Mouse (Mus musculus) limb, embryonic 15.5 days (tissue): ENCODE results near the gene B3galnt2. TPM values are rescaled to one million over a fixed set of nuclear protein-coding genes. Genes with fewer than 3 reads are reported as not detected.
"Not testable (repeated sequence)": the region's sequence is repeated elsewhere in the genome, so short reads cannot be mapped to it uniquely, and the experiment has no call there.

ENCODE experiments used
- ATAC-seq: fragments of 200-750 bp; cut with Nextera tagmentation; 2 replicates; pipeline ENCODE4 v1.8.0; 2017; ENCODE audit warnings: low read depth, moderate TSS enrichment; ENCODE audit not compliant: insufficient number of reproducible peaks, low FRiP score, low TSS enrichment
- H3K27ac ChIP-seq: fragments of 300-500 bp; sonication (generic); 2 replicates; pipeline ENCODE4 v1.5.1; 2015; ENCODE audit warnings: moderate library complexity, mild to moderate bottlenecking, inconsistent platforms
- H3K27me3 ChIP-seq: fragments of 300-500 bp; sonication (generic); 2 replicates; pipeline ENCODE4 v1.6.1; 2015; ENCODE audit warnings: inconsistent platforms
- H3K36me3 ChIP-seq: fragments of 300-500 bp; sonication (generic); 2 replicates; pipeline ENCODE4 v1.6.1; 2015; ENCODE audit warnings: inconsistent platforms
- H3K4me1 ChIP-seq: fragments of 300-500 bp; sonication (generic); 2 replicates; pipeline ENCODE4 v1.6.1; 2015; ENCODE audit warnings: inconsistent platforms
- H3K4me2 ChIP-seq: fragments of 300-500 bp; sonication (generic); 2 replicates; pipeline ENCODE4 v1.6.1; 2015; ENCODE audit warnings: mild to moderate bottlenecking, inconsistent platforms
- H3K4me3 ChIP-seq: fragments of 300-500 bp; sonication (generic); 2 replicates; pipeline ENCODE4 v1.5.1; 2015; ENCODE audit warnings: mild to moderate bottlenecking, inconsistent platforms
- H3K9ac ChIP-seq: fragments of 300-500 bp; sonication (generic); 2 replicates; pipeline ENCODE4 v1.6.1; 2015; ENCODE audit warnings: inconsistent platforms
- H3K9me3 ChIP-seq: fragments of 300-500 bp; sonication (generic); 2 replicates; pipeline ENCODE4 v1.6.1; 2016; ENCODE audit warnings: inconsistent platforms
- WGBS: fragments of 180-500 bp; shearing (Covaris S2); methylation state at CpG from one replicate; pipeline ENCODE4 v1.1.7; 2015; 5-methylcytosine and 5-hydroxymethylcytosine counted together
- polyA plus RNA-seq: library from polyadenylated mRNA; unstranded; fragments of >200 nt; fragmentation: Nextera tagmentation; extraction: Ambion mirVana; gene quantifications from 2 replicates; pipeline ENCODE4 v1.2.1, GENCODE M21; 2015

The B3galnt2 gene
- polyA plus RNA-seq, 1 experiment from 2014 or later = 39.8 TPM

DNA sequence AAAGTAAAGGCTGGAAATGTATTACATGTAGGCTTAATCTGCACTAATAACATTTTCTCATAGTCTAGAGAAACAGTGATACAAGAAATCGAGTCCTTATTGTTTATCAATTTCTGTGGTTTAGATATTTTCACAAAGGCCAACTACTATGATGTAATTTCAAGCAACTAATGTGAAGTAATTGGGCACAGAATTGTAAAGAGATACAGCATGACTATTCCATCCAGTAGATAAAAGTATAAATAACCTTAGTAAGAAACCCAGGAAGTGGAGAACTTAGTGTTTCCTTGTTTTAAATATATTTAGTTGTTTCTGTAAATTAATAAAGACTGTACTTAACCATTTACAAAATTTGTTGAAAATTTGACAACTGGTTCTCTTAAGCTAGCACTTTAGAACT lies 15.5 kb downstream of the B3galnt2 start:
- Histone ChIP-seq H3K4me3 (no peak overlapping the region), H3K9ac (no peak overlapping the region), H3K4me1 (no peaks in the 10 kb centered on the region), H3K36me3 (peaks cover 12% of the 10 kb centered on the region), H3K9me3 (no peaks in the 10 kb centered on the region), H3K27ac (no peak overlapping the region), H3K4me2 (no peak overlapping the region), H3K27me3 (no peaks in the 10 kb centered on the region)
- ATAC-seq = no peak
- WGBS = 91% methylated on average over 1 of the region's 1 CpGs

DNA sequence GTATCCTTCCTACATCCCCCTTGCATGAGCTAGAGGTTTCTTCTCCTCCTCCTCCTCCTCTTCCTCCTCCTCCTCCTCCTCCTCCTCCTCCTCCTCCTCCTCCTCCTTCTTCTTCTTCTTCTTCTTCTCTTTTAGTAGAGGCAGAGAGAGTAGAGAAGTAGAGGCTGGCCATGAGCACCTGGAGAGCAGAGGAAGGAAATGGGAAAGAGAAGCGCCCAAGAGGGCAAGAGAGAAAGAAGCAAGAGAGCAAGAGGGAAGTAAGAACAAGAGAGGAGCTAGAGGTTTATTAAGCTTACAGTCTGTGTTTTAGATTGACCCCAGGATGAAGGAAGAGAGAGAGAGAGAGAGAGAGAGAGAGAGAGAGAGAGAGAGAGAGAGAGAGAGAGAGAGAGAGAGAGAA lies 27.6 kb downstream of the B3galnt2 start:
- 100% methylated on average over 1 of the region's 1 CpGs for WGBS
- H3K9me3 ChIP-seq, H3K27me3 ChIP-seq, H3K4me2 ChIP-seq, H3K4me3 ChIP-seq, H3K4me1 ChIP-seq, H3K27ac ChIP-seq, H3K9ac ChIP-seq, ATAC-seq, H3K36me3 ChIP-seq: not testable (repeated sequence)

GRCm38 (mm10) chr13:13983523-13983922 lies 29.3 kb downstream of the B3galnt2 start:
- ATAC-seq = no peak
- Histone ChIP-seq H3K9me3 (no peaks in the 10 kb centered on the region), H3K27ac (no peak overlapping the region), H3K27me3 (no peaks in the 10 kb centered on the region), H3K4me3 (no peak overlapping the region), H3K4me2 (no peak overlapping the region), H3K9ac (no peak overlapping the region), H3K4me1 (no peaks in the 10 kb centered on the region), H3K36me3 (peaks cover 10% of the 10 kb centered on the region; the same call in 1 of the 2 replicates)
- 88% methylated on average over 6 of the region's 6 CpGs for WGBS

DNA sequence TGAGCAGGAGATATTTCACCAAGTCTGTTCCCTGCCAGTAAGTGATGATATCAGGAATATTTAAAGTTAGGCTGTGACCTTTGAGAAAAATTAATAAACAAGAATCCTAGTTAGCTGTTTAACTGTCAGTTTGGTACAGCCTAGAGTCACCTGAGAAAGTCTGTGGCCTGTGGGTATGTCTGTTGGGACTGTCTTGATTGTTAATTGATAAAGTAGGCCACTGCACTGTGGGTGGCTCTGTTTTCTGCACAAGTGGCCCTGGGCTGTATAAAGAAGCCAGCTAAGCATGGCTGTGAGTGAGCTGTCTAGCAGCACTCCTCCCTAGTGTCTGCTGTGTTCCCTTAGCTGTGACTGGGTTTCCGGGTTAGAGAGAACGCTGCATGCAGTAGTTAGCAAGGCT lies 34.9 kb downstream of the B3galnt2 start:
- Histone ChIP-seq H3K36me3 (peaks cover 46% of the 10 kb centered on the region), H3K27ac (no peak overlapping the region), H3K4me1 (no peaks in the 10 kb centered on the region), H3K4me3 (no peak overlapping the region), H3K9ac (no peak overlapping the region), H3K27me3 (no peaks in the 10 kb centered on the region), H3K4me2 (no peak overlapping the region), H3K9me3 (no peaks in the 10 kb centered on the region)
- WGBS = 79% methylated on average over 2 of the region's 2 CpGs
- ATAC-seq = no peak

DNA sequence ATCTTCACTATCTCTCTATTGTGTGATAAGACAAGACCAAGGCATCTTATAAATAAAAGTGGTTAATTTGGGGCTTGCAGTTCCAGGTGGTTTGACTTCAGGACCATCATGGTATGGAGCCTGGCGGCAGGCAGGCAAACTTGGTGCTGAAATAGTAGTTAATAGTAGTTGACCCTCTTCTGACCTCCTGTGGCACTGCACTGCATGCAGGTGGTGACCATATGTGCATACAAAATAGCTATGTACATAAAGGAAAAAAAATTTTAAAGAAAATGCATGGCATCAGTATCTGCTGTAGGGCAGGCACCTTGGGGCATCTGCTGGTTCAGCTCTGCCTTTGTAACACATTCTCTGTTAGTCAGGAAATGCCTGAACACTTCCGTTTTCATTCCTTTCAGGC lies 36.1 kb downstream of the B3galnt2 start:
- no peak for ATAC-seq
- Histone ChIP-seq H3K4me2 (no peak overlapping the region), H3K36me3 (peaks cover 51% of the 10 kb centered on the region), H3K27ac (no peak overlapping the region), H3K9ac (no peak overlapping the region), H3K9me3 (no peaks in the 10 kb centered on the region), H3K4me3 (no peak overlapping the region), H3K27me3 (no peaks in the 10 kb centered on the region), H3K4me1 (no peaks in the 10 kb centered on the region)
- WGBS = 29% methylated on average over 2 of the region's 2 CpGs

GRCm38 (mm10) chr13:13993041-13993440 lies 38.8 kb downstream of the B3galnt2 start:
- ATAC-seq = no peak
- Histone ChIP-seq H3K27me3 (no peaks in the 10 kb centered on the region), H3K4me2 (no peak overlapping the region), H3K27ac (no peak overlapping the region), H3K4me1 (no peaks in the 10 kb centered on the region), H3K4me3 (no peak overlapping the region), H3K36me3 (peaks cover 67% of the 10 kb centered on the region), H3K9ac (no peak overlapping the region), H3K9me3 (no peaks in the 10 kb centered on the region)
- WGBS = 67% methylated on average over 3 of the region's 3 CpGs

GRCm38 (mm10) chr13:13995046-13995445 lies 40.8 kb downstream of the B3galnt2 start:
- H3K4me3 ChIP-seq = no peak overlapping the region
- no peak overlapping the region for H3K4me2 ChIP-seq
- no peaks in the 10 kb centered on the region for H3K9me3 ChIP-seq
- no peak for ATAC-seq
- 91% methylated on average over 5 of the region's 5 CpGs for whole genome bisulfite sequencing
- peaks cover 78% of the 10 kb centered on the region for H3K36me3 ChIP-seq
- no peaks in the 10 kb centered on the region for H3K27me3 ChIP-seq
- no peak overlapping the region for H3K9ac ChIP-seq
- H3K4me1 ChIP-seq = no peaks in the 10 kb centered on the region
- no peak overlapping the region for H3K27ac ChIP-seq

DNA sequence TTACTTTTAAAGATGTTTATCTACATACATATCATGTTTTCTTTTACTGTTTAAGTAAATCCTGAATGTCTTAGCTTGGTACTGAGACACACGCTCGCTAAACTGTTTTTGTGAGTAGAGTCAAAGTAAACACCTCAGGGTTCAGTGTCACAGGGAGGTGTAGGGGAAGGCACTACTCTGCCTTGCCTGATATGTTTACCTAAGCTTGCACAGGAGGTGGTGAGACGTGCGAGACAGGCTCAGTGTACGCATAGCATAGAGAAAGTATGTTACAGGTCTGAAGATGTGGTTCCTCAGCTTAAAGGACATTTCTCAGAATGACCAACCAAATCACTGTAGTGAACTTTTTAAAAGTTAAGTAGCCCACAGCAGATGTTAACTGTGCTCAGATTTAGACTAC lies 43.2 kb downstream of the B3galnt2 start:
- Histone ChIP-seq H3K4me2 (no peak overlapping the region), H3K27me3 (no peaks in the 10 kb centered on the region), H3K9ac (no peak overlapping the region), H3K27ac (no peak overlapping the region), H3K4me1 (no peaks in the 10 kb centered on the region), H3K36me3 (peaks cover 82% of the 10 kb centered on the region), H3K4me3 (no peak overlapping the region), H3K9me3 (no peaks in the 10 kb centered on the region)
- ATAC-seq = no peak
- WGBS = 88% methylated on average over 5 of the region's 5 CpGs

DNA sequence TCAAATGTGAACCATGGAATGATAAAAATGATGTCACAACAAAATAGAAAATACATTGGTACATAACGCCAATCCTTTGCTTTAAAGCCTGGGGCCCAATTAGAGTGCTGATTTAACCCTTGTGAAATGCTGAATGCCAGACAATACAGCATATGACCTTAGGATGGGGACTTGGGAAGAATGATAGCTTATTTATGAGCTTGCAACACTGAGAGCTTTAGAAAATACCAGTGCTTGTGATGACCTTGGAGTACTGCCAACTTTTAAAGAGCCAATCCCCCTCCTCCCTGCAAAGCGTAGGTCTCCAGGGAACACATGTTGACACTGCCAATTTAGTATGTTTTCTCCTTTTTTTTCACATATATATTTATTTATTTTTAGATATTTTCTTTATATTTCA lies 48.4 kb downstream of the B3galnt2 start:
- 56% methylated on average over 2 of the region's 2 CpGs for WGBS
- Histone ChIP-seq H3K36me3 (peaks cover 74% of the 10 kb centered on the region), H3K9me3 (no peaks in the 10 kb centered on the region), H3K27me3 (no peaks in the 10 kb centered on the region), H3K4me2 (no peak overlapping the region), H3K4me3 (no peak overlapping the region), H3K9ac (no peak overlapping the region), H3K27ac (no peak overlapping the region), H3K4me1 (no peaks in the 10 kb centered on the region)
- no peak for ATAC-seq

GRCm38 (mm10) chr13:14004086-14004485 lies 49.8 kb downstream of the B3galnt2 start:
- WGBS = 80% methylated on average over 4 of the region's 4 CpGs
- no peaks in the 10 kb centered on the region for H3K9me3 ChIP-seq
- no peaks in the 10 kb centered on the region for H3K27me3 ChIP-seq
- peaks cover 70% of the 10 kb centered on the region for H3K36me3 ChIP-seq
- no peak overlapping the region for H3K9ac ChIP-seq
- ATAC-seq = no peak
- H3K4me3 ChIP-seq = no peak overlapping the region
- H3K27ac ChIP-seq = no peak overlapping the region
- no peaks in the 10 kb centered on the region for H3K4me1 ChIP-seq
- no peak overlapping the region for H3K4me2 ChIP-seq

DNA sequence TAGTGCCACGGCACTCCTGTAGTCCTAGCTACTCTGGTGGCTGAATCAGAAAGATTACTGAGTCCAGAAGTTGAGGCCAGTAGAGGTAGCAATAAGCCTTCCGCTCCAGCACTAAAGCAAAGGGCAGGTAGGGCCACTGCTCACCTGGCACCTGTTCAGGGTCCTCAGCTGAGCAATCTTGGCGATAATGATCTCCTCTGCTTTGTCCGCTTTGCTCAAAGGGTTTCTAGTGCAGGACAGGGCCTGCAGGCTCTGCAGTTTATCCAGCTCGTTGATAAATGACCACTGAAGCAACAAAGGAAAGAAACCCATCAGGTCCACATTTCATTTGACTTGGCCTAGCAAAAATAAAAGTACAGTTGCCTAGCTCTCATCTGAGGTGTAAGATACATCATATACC lies 50.7 kb downstream of the B3galnt2 start:
- Histone ChIP-seq H3K27me3 (no peaks in the 10 kb centered on the region), H3K27ac (no peak overlapping the region), H3K9me3 (no peaks in the 10 kb centered on the region), H3K4me2 (no peak overlapping the region), H3K4me3 (no peak overlapping the region), H3K9ac (no peak overlapping the region), H3K4me1 (no peaks in the 10 kb centered on the region), H3K36me3 (peaks cover 65% of the 10 kb centered on the region)
- 92% methylated on average over 5 of the region's 5 CpGs for WGBS
- no peak for ATAC-seq

DNA sequence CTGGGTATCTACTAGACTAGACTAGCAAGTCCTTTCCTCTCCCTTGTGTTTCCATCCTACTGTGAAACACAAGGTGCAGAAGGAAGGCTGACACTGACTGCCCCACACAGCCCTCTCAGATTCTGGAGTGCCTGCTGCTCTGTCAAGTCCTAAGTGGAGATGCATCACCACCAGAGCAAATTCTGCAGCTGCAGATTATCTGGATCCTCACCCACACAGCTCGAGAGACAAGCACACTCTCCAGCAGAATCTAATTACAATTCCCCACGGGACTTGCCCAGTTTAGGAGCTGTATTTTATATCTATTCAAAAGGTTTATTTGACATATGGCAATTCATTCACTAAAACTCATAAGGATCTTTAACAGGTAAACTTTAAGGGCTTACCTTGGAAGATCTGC lies 51.8 kb downstream of the B3galnt2 start:
- 56% methylated on average over 2 of the region's 2 CpGs for WGBS
- Histone ChIP-seq H3K36me3 (peaks cover 59% of the 10 kb centered on the region), H3K4me2 (no peak overlapping the region), H3K9me3 (no peaks in the 10 kb centered on the region), H3K4me3 (no peak overlapping the region), H3K27me3 (no peaks in the 10 kb centered on the region), H3K4me1 (no peaks in the 10 kb centered on the region), H3K27ac (no peak overlapping the region), H3K9ac (no peak overlapping the region)
- ATAC-seq = no peak

GRCm38 (mm10) chr13:14011454-14011995 lies 57.3 kb downstream of the B3galnt2 start:
- ATAC-seq = no peak
- Histone ChIP-seq H3K4me1 (no peaks in the 10 kb centered on the region), H3K9me3 (no peaks in the 10 kb centered on the region), H3K4me2 (no peak overlapping the region), H3K9ac (no peak overlapping the region), H3K4me3 (no peak overlapping the region), H3K27ac (no peak overlapping the region), H3K27me3 (no peaks in the 10 kb centered on the region), H3K36me3 (peaks cover 48% of the 10 kb centered on the region)
- 80% methylated on average over 4 of the region's 4 CpGs for WGBS
